Mouse (Mus musculus) CD4-positive, CD25-positive, alpha-beta regulatory T cell, adult 9 weeks (primary cell): ENCODE results near the gene Slc9a3r1. TPM values are rescaled to one million over a fixed set of nuclear protein-coding genes. Genes with fewer than 3 reads are reported as not detected.

Source experiments
- polyA plus RNA-seq: library from polyadenylated mRNA; unstranded; fragments of 100-300 nt; shearing (Covaris generic); gene quantifications from one replicate; pipeline ENCODE4 v1.2.1, GENCODE M21; 2017

Slc9a3r1 gene
- 407 TPM for polyA plus RNA-seq

DNA sequence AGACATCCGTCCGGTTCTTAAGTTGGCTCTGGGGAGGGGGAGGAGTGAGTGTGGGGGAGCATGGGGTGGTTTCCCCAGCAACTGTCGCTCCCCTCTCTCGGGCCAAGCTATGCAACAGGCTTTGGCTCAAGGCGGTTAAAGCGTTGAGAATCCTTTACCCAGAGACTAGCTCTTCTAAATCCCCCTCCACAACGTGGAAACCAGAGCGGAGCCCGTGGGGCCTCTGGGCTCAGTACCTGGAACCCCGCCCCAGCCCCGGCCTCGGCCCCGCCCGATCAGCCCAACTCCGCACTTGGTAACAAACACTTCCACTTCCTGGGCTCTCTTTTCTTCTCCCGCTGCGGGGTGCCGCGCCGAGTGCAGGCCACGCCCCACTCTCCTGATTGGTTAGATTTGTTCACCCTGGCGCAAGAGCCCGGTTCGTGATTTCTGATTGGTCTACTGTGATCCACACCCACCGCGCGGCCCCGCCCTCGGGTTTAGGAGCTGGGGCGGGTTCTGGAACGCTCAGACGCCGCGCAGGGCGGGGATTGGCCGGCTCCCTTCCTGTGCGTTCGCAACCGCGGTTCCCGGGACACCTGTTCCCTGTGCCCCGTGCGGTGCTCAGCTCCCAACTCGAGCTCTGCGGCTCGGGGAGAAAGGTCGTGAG, at the start of gene Slc9a3r1:
TSS of gene Slc9a3r1 (plus strand) at position 510 of the 649 bp plus-strand sequence.

GRCm38 (mm10) chr11:115133800-115134199, 29.3 kb upstream of the Slc9a3r1 start, which contains the start of gene Cd300lf:
Cd300lf (minus strand) TSS chr11:115133992.

DNA sequence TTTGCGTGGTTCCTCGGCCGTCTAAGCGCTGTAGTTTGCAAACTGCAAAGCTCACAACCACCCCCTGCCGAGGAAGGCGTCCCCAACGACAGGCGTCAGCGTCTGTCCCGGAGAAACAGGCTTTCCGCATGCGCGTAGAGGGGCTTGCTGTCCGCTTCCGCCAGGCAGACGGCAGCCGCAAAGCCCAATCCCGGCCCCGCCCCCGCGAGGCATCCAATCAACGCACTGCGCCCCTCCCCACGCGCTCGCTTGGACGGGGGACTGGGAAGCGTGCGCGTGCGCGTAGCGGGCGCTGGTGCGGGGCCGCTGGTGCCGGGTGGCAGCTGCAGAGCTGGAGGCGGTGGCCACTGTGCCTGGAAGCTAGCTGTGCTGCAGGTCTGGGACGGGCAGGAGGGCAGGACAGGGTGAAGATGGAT, 24.1 kb downstream of the Slc9a3r1 start, which contains the start of gene Tmem104:
TSS of gene Tmem104 (plus strand) at position 264 of the 416 bp plus-strand sequence.

DNA sequence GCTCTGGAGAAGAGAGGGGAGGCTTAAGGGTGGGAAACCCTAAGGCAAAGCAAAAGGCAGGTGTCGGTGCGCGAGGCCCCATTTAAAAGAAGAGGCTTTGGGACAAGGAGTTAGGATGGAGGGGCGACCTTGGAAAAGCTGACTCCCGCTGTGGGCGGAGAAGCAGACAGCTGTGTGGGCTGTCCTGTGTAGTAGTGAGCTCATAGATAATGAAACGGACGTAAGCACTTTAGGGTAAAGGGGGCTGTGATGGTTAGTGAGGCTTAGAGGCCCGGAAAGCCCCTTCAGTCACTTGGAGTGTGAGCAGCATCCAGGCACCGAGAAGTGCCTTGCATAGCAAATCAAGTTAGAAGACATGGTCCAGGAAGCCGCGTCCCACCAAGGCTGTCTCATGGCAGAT, 24.6 kb downstream of the Slc9a3r1 start, which contains the start of gene Nat9:
TSS of gene Nat9 (minus strand) at position 167 of the 400 bp plus-strand sequence.

Other genes starting within 250 kb of the Slc9a3r1 start
- gene Cd300lb, start 229.0 kb upstream of the Slc9a3r1 start, polyA plus RNA-seq: not detected
- not detected for gene Cd300c, start 194.2 kb upstream of the Slc9a3r1 start, polyA plus RNA-seq
- not detected for gene Cd300ld, start 173.4 kb upstream of the Slc9a3r1 start, polyA plus RNA-seq
- 0.30 TPM for gene Cd300c2, start 161.5 kb upstream of the Slc9a3r1 start, polyA plus RNA-seq
- gene Cd300ld2, start 147.1 kb upstream of the Slc9a3r1 start, polyA plus RNA-seq: not detected
- gene Cd300ld4, start 136.3 kb upstream of the Slc9a3r1 start, polyA plus RNA-seq: not detected
- not detected for gene Cd300ld5, start 125.6 kb upstream of the Slc9a3r1 start, polyA plus RNA-seq
- not detected for gene Cd300ld3, start 114.9 kb upstream of the Slc9a3r1 start, polyA plus RNA-seq
- gene Cd300e, start 101.2 kb upstream of the Slc9a3r1 start, polyA plus RNA-seq: not detected
- 238 TPM for gene Rab37, start 71.9 kb upstream of the Slc9a3r1 start, polyA plus RNA-seq
- gene Cd300lf, start 29.3 kb upstream of the Slc9a3r1 start, polyA plus RNA-seq: 0.58 TPM
- 16.5 TPM for gene Tmem104, start 24.1 kb downstream of the Slc9a3r1 start, polyA plus RNA-seq
- gene Nat9, start 24.5 kb downstream of the Slc9a3r1 start, polyA plus RNA-seq: 14.4 TPM
- gene Grin2c, start 103.9 kb downstream of the Slc9a3r1 start, polyA plus RNA-seq: not detected
- gene Fdxr, start 113.7 kb downstream of the Slc9a3r1 start, polyA plus RNA-seq: 44.7 TPM
- 1.6 TPM for gene Fads6, start 134.3 kb downstream of the Slc9a3r1 start, polyA plus RNA-seq
- gene Otop2, start 143.8 kb downstream of the Slc9a3r1 start, polyA plus RNA-seq: not detected
- gene Ush1g, start 158.7 kb downstream of the Slc9a3r1 start, polyA plus RNA-seq: not detected
- gene Otop3, start 171.4 kb downstream of the Slc9a3r1 start, polyA plus RNA-seq: not detected
- gene Hid1, start 204.4 kb downstream of the Slc9a3r1 start, polyA plus RNA-seq: 16.5 TPM
- gene Cdr2l, start 218.6 kb downstream of the Slc9a3r1 start, polyA plus RNA-seq: not detected
- 206 TPM for gene Mrpl58, start 240.4 kb downstream of the Slc9a3r1 start, polyA plus RNA-seq